Mouse (Mus musculus) mouse trophoblast stem cell (cell line): ENCODE data around the gene Arhgef26.

Experiments
- in situ Hi-C, 2 experiments: fragments of 300-500 bp; cut with MseI, MboI; formaldehyde crosslinking; loops; 2 replicates in 1 of 2; 3 replicates in 1 of 2; pipeline ENCODE4 v1.15.1; 2025

The Arhgef26 gene

GRCm38 (mm10) chr3:62447151-62447550 lies 109.0 kb downstream of the Arhgef26 start:
- in situ Hi-C loops, result no loop called here

- in situ Hi-C loops, result loop anchor here in 1 of 2 experiments (10.0 kb wide), 1 partner anchor 235 kb away; no protein-coding TSS in a partner anchor
Measured at GRCm38 (mm10) chr3:62449871-62450496, 111.8 kb downstream of the Arhgef26 start.

- in situ Hi-C loops, result loop anchor here in 1 of 2 experiments (10.0 kb wide), 1 partner anchor 238 kb away; no protein-coding TSS in a partner anchor
Measured at GRCm38 (mm10) chr3:62452961-62453360, 114.8 kb downstream of the Arhgef26 start.

GRCm38 (mm10) chr3:62454096-62454495 lies 116.0 kb downstream of the Arhgef26 start:
- in situ Hi-C loops, result loop anchor here in 1 of 2 experiments (10.0 kb wide), 1 partner anchor 239 kb away; no protein-coding TSS in a partner anchor

- in situ Hi-C loops, result loop anchor here (5.0 to 10.0 kb wide), 2 partner anchors 239 to 241 kb away; no protein-coding TSS in a partner anchor
Measured at GRCm38 (mm10) chr3:62455854-62456253, 117.7 kb downstream of the Arhgef26 start.

- in situ Hi-C loops, result loop anchor here (5.0 to 10.0 kb wide), 2 partner anchors 241 to 244 kb away; no protein-coding TSS in a partner anchor
Measured at GRCm38 (mm10) chr3:62458284-62459013, 120.3 kb downstream of the Arhgef26 start.

- in situ Hi-C loops, result loop anchor here (5.0 to 10.0 kb wide), 2 partner anchors 242 to 245 kb away; no protein-coding TSS in a partner anchor
Measured at GRCm38 (mm10) chr3:62459483-62459882, 121.3 kb downstream of the Arhgef26 start.

GRCm38 (mm10) chr3:62464276-62464675 lies 126.1 kb downstream of the Arhgef26 start:
- in situ Hi-C loops, result no loop called here

- in situ Hi-C loops, result no loop called here
Measured at GRCm38 (mm10) chr3:62470179-62470578, 132.0 kb downstream of the Arhgef26 start.

- in situ Hi-C loops, result loop anchor here in 1 of 2 experiments (25.0 kb wide), 1 partner anchor 1528 kb away; no protein-coding TSS in a partner anchor
Measured at GRCm38 (mm10) chr3:62484340-62484739, 146.2 kb downstream of the Arhgef26 start.

GRCm38 (mm10) chr3:62492568-62492967 lies 154.4 kb downstream of the Arhgef26 start:
- in situ Hi-C loops, result loop anchor here in 1 of 2 experiments (25.0 kb wide), 1 partner anchor 1520 kb away; no protein-coding TSS in a partner anchor

GRCm38 (mm10) chr3:62499327-62499726 lies 161.2 kb downstream of the Arhgef26 start:
- in situ Hi-C loops, result loop anchor here in 1 of 2 experiments (25.0 kb wide), 1 partner anchor 1513 kb away; no protein-coding TSS in a partner anchor

GRCm38 (mm10) chr3:62505166-62505900 lies 167.2 kb downstream of the Arhgef26 start:
- in situ Hi-C loops, result no loop called here

- in situ Hi-C loops, result no loop called here
Measured at GRCm38 (mm10) chr3:62506488-62507205, 168.5 kb downstream of the Arhgef26 start, which contains the start of gene Dhx36. Dhx36 (minus strand) TSS chr3:62507004.

GRCm38 (mm10) chr3:62507206-62507647 lies 169.1 kb downstream of the Arhgef26 start:
- in situ Hi-C loops, result no loop called here
